Mouse (Mus musculus): ENCODE results near the gene Zfp758.

DNA sequence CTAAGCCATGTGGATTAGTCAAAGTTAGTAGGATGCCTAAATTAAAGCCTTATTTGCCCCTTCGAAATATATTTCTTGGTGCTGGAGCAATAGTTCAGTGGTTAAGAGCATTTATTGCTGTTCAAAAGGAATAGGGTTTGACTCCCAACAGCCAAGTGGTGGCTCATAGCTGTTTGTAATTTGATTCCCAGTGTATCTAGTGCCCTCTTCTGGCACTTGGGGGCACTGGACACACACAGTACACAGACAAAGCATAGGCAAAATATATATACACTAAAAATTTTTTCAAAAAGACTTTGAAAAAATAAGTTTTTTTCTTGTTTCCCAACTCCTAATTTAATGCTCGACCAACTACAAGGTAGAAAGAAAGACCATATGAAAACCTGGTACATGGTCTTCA, 49.5 kb downstream of the Zfp758 start:
- no peak for TF ChIP-seq POLR2A (IDR thresholded peaks at IDR 0.05; ENCODE audit: insufficient read depth, low read length)
- TF ChIP-seq CTCF (IDR thresholded peaks at IDR 0.05; ENCODE audit: low read depth, low read length), result no peak
- TF ChIP-seq EP300 (IDR thresholded peaks at IDR 0.05; ENCODE audit: insufficient read depth, low read depth, low read length), result no peak

Data from ES-Bruce4 (cell line).